Mouse (Mus musculus) cerebellum, postnatal 36 days (tissue): Measurements from ENCODE around the gene Fbxo31.

Source experiments
- DNase-seq, 2 experiments: peaks; one replicate each; pipeline ENCODE4 v3.0.0; 2021 to 2022; ENCODE audit warnings: mixed read lengths in 2 of 2

Fbxo31 gene

DNA sequence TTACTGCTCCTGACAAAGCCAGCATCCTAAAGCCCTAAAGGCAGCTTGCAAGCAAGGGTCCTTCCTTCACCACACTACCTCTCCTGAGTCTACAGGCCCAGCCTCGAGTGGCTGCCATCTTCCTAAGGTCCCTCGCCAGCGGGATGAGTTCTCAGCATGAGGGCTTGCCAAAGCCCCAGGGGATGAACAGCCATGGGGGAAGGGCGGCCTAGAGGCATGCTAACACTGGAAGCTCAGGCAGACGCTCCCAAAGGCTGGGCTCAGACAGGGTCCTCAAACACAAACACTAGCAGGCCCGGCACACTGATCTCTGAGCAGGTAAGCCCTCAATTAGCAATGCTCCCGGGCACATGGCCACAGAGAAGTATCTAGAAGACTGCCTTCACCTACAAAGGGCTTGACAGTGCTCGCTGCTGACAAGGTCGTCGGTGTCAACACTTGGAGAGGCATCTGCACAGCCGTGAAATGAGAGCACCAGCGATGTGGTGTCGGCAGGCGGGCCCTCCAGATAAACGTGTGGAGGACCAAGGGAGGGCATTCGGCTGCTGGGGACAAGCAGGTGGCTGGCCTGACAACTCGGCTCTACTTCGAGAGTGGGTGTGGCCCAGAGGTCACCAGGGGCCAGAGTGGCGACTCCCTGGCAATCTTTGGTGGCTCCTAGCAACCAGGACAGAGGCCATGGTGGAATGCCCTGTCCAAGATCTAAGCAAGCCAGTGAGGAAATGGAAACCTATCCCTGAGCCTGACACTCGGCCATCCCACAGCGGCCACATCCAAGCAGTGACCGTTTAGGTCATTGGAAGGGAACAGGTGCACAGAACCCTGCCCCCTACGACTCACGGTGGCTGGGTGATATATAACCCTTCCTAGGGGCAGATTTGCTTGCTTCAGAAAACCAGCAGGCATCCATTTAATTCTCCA, 27.3 kb downstream of the Fbxo31 start:
- peak in 1 of 2 experiments; percentile 3 for DNase-seq

DNA sequence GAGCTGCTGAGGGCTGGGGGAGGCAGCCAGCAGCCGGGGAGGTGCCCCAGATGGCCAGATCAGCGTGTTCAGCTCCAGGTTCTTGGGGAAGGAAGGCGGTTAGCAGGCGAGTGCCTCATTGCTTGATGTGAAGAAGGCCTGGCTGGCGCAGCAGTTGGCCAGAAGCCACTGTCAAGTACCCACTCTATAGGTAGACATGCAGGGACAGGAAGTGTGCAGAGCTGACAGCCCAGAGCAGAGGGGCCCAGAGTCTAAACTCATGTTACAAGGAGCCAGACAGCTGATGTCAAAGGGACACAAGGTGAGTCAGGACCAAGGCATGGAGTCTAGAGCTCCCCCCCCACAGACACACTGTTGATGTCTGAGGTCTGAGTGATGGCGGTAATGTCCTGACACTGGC, 28.6 kb downstream of the Fbxo31 start:
- no peak for DNase-seq

DNA sequence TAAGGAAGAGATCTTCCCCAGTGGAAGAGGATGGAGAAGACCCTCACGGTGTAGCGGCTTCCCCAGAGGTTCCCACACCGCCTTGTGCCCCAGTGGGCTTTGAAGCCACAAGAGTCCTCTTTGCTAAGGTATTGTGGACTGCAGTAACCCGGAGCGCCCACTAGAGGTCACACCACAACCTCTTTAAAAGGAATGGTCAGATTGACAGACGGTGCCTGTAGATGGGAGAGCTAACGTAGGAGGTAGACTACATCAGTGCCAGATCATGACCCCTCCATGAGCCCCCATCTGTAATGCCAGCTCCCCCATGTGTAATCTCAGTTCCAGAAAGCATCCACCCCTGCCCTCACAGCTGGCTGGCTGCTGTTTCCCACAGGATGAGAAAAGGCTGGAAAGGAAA, 31.5 kb downstream of the Fbxo31 start:
- DNase-seq = peak; percentile 78 to 85

DNA sequence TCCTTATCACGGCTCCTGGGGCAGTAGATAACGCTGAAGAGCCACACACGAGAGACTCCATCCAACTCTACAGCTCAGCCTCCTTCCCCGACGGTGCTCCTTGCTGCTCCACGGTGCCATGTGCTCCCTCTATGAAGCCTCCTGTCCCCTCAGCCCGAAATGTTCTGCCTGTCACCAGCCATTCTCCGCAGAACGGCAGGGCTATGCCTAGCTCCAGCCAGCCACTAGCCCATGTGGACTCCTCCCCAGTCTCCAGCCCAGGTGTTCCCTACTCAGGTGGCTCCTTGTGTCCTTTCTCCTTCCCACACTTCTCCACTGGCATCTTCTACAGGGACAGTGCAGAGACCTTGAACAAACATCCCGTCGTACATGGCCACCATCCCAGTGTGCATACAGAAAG, 33.7 kb downstream of the Fbxo31 start:
- no peak for DNase-seq

DNA sequence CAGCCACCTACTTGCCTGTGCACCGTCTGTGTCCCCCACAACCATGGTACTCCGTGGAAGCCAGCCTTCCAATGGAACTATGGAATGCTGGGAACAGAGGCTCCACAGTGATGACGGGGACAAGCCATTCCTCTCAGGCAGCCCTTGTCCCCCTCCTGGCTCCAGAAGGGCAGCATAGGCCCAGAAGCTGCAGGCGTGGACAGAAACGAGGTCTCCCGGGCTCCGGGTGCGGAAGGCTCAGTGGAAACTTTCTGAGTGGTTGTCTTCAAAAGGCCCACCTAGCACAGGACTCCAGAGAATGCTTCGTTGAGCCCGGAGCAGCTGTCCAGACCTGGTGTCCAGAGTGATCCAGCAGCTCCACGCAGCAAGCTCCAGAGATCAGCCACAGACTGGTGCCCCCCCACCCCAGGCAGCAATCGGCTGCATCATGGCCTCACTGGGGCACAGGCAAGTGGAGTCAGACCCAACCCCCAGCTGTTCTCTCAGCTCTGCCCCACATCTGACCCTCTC, 34.3 kb downstream of the Fbxo31 start, which contains the start of gene 1700018B08Rik:
Gene 1700018B08Rik (minus strand): TSS at position 45 of the 510 bp plus-strand sequence.
- DNase-seq = no peak

DNA sequence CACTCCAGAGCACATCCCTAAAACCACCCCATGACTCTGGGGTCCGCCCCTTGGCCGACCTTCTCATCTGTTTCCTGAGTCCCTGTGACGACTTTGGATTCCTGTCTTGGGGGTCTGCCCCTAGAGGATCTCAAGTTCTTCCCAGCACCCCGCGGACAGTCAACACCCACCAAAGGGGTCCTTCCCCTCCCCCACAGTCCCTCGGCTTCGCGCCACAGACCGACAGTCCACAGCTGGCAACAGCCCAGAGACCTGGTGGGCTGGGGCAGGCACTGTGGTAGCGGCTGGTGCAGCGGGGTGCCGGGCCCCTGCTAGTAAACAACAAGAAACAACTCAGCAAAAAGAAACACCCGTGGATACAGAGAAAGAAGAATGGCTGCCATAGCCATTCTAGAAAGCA, 35.7 kb downstream of the Fbxo31 start:
- no peak for DNase-seq

DNA sequence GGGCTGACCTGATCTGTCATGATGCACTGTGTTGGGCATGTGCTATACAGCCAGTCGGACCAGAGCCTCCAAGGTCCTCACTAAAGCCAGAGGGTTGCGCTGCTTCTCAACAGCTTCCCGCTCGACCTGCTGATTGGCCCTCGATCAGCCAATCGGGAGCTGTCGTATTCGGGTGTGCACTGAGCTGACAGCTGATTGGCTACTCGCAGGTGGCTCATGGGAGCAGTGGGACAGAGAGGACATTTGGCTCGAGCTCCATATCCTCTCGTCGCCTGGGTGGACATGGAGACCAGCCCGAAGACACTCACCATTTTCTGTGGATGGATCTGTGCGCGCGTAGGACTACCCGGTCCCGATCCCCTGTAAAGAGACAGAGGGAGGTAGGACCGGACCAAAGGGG, 36.7 kb downstream of the Fbxo31 start:
- DNase-seq = no peak

DNA sequence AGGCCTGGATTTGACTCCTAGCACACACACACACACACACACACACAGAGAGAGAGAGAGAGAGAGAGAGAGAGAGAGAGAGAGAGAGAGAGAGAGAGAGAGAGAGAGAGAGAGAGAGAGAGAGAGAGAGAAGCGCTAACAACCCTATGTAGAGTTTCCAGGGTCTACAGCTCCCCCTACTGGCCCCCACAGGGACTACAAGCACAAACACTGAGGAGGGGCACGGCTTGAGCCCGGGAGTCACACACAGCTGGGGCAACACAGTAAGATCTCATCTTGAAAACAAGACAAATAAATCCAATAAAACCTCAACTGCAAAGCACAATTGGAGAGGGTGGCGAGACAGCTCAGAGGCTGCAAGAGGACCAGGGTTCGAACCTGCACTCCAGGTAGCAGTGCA, 46.2 kb downstream of the Fbxo31 start:
- no peak for DNase-seq

DNA sequence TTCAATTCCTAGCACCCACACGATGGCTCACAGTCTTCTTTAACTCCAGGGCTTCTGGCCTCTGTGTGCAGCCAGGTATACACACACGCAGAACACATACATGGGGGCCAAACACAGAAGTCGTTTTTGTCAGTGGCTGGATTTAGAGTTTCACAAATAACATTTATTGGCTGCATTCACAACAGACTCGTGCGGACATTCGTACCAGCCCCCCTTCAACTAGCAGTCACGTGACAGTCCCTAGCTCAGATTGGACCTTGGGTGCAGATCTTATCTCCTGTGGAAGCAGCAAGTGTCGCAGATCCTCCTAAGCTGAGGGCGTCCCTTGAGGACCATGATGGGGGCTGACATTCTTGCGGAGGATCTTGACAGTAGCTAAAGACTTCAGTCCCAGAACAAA, 48.0 kb downstream of the Fbxo31 start:
- DNase-seq = no peak

DNA sequence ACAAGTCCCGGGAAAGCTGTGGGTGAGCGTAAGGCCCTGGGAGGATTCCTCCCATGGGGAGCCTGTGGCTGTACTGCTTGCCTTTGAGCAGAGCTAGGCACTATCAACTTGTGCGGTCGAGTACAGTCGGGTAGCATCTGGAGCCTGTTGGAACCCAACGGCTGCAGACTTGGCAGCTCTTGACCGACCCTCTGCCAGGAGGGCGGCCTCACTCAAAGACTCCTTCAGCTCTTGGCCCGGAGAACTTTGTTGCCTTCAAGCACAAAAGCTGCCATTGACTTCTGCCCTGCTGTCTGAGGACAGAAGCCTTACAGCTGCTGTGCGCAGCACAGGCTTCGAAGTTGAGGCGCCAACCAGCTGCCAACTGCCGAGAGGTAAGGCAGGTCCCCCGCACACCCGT, 49.8 kb downstream of the Fbxo31 start:
- no peak for DNase-seq

DNA sequence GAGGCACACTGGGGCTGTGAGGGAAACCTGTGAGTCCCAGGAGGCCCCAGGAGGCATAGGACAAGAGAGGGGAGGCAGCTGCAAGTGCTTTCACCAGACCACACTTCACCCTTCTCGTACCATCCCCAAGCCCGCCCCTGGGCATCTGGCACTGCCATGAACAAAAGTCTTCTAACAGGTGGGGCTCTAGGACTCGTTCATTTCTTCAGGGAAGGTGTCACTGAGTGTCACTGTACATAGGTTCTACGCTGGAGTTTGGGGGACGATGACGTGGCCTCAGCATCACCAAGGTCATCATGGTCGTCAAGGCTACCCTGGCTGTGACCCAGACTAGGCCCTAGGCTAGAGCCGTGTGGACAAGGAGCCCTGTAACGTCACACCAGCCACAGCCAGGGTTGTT, 50.9 kb downstream of the Fbxo31 start:
- no peak for DNase-seq

DNA sequence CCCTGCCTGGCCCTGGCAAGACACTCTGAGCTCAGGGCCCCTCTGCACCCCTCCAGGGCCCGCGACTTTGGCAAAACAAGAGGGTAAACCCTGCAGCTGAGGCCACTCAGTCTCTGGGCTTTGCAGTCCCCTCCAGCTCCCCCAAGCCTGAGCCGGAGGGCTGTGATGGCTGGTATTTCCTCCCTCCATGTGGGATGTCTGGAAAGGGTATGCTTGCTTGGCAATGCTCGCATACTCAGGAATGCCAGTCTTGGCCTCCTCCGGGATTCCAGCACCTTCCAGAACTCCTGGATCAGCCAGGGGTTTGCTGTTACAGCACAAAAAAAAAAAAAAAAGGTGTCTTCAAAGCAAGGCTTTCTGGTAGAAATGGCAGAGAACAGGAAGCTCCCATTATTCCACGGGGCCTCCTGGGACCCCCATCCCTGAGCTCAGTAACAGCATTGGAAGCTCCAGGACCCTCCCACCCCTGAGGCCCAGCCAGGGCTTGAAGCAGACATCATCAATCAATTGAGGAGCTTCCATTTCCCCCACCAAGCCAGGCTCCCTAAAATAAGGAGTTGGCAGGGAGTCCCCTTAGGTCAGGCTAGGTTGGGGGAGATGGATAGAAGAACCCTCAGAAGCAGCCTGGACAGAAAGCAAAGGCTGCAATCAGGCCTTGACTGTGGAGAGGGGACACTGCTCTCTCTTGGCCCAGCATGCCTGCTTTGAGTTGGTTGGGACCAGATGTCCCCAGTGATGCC, 51.6 kb downstream of the Fbxo31 start:
- no peak for DNase-seq

DNA sequence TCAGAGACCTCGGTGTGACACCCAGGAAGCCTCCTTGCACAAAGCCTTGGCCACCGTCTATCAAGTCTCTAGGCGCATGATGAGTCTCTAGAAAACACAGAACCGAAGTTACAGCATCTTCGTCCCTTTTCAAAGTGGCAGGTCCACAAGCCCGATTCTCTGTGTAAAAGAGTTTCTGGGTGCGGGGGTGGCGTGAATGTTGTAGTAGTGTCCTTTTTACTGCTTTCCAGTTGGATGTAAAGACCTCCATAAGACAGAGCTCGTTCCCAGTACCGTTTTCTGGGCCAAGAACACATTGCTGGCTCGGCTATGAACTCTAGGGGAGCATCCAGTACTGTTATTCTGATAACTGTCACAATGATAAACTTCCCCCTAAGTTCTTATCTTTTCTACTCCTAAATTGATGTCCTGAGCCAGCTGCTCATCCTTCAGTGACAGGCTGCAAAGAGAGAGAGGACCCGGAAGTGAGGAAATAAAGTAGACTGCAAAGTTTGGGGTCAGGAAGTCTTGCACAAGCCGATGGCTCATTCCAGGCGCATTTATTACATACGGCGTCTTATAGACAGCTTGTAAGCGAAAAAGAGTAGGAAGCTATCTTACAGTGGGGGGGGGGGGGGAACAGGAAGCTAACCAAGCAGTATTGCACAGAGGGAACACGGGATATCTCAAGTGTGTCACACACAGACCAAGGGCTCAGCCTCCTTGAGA, 53.3 kb downstream of the Fbxo31 start:
- no peak for DNase-seq

DNA sequence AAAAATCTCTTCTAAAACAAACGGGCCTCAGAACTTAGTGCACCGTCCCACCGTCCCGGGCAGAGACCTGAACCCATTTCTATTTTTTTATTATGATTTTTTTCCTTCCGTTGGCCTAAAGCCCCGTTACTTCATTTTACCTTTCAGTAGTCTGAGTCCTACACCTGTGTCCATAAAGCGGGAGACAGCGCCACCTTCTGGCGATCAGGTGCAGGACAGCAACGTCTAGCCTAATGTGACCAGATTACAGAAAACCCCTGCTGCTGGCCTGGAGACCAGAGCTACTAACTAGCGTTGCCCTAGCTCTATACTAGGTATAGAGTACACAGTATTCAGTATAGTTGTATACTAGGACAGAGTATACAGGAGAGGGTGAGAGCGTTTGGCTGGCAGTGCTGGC, 65.2 kb downstream of the Fbxo31 start:
- DNase-seq = peak; percentile 88 to 90

DNA sequence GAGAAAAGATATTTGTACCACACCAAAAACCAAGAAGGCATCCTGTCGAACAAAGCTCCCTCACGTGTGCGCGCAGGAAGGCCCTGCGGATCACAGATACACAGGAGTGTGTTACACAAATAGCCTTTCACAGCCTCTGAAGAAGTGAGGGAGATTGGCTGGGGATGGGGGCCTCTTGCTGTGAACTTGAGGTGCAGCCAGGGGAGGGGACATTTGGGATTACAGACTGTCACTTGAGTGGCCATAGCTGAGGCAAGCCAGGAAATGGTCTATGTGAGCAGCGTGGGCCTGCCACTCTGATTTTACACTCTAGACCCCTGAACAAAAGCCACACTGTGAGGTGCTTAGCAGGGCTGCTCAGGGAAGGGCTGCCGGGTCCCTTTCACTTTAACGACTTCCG, 66.9 kb downstream of the Fbxo31 start:
- DNase-seq = no peak
